Mouse (Mus musculus): Measurements from ENCODE around the gene Grid1. TPM values are rescaled to one million over a fixed set of nuclear protein-coding genes. Genes with fewer than 3 reads are reported as not detected.

Grid1 gene
- polyA plus RNA-seq, 1 experiment from 2014 or later: 0.81 TPM

DNA sequence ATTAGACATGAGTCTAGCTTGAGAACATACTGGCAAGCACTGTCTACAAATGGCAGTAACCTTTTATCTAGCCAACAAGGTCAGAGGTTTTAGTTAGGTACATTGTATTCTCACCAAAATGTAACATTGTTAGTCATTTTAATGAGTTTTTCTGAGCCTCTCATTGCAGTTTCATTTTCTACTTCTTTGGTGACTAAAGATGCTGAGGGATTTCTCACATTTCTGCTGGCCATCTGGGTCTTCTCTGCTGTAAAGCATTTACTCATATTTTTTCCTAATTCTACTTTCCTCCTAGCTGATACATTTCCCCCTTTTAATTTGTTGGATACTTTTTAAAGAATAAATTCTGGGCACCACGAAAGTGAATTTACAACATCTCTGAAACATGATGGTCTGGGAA is 365.5 kb downstream of the Grid1 start:
- Histone ChIP-seq H3K4me2 (no peak overlapping the region), H3K36me3 (no peaks in the 10 kb centered on the region), H3K9me3 (no peaks in the 10 kb centered on the region), H3K4me1 (no peaks in the 10 kb centered on the region), H3K4me3 (no peak overlapping the region), H3K27me3 (no peaks in the 10 kb centered on the region), H3K27ac (no peak overlapping the region), H3K9ac (no peak overlapping the region)
- no peak for ATAC-seq (ENCODE audit: insufficient number of reproducible peaks, insufficient read depth, low FRiP score, low TSS enrichment, low read depth)
- WGBS: 84% methylated on average over 1 of the region's 1 CpGs

DNA sequence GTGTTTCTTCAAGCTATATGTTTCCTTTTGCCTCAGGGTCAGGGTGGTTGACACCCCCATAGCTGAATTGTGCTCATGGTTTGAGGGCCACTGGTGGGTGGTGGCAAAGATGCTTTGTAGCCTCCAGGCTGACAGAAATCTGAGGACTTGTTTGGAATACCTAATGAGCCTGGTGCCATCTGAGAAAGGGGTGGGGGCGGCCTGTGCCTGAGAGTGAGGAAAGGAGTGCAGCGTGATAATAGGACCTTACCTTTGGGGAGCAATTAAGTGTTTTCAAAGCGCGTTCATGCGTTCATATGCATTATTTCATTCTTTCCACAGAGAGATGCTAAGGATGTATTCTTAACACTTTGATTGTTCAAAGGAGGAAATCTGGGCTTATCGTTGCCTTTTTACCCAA is 372.3 kb downstream of the Grid1 start:
- no peaks in the 10 kb centered on the region for H3K36me3 ChIP-seq
- H3K4me2 ChIP-seq: no peak overlapping the region
- no peak overlapping the region for H3K4me3 ChIP-seq
- no peak for ATAC-seq (ENCODE audit: insufficient number of reproducible peaks, insufficient read depth, low FRiP score, low TSS enrichment, low read depth)
- no peaks in the 10 kb centered on the region for H3K9me3 ChIP-seq
- no peaks in the 10 kb centered on the region for H3K4me1 ChIP-seq
- no peak overlapping the region for H3K27ac ChIP-seq
- no peaks in the 10 kb centered on the region for H3K27me3 ChIP-seq
- no peak overlapping the region for H3K9ac ChIP-seq
- WGBS: 86% methylated on average over 6 of the region's 6 CpGs

DNA sequence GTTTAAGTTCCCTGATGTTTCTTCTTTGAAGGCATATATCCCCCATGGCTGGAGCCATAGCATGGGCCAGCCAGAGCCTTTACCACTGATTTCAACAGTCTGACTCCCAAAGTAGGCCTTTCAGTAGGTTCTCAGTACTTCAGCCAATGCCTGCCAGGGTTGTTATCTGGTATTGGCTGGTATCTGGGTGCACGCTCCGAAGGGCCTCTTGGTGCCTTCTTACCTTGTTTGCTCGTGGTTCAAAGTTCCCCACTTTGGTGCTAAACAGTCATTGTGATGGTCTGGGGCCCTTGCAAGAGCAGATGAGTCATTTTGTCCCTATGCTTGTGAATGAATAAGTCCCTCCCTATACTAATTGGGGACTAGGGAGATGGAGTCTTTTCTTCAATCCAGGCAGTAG is 377.5 kb downstream of the Grid1 start:
- WGBS: 86% methylated on average over 3 of the region's 3 CpGs
- no peaks in the 10 kb centered on the region for H3K4me1 ChIP-seq
- no peak overlapping the region for H3K9ac ChIP-seq
- no peak overlapping the region for H3K27ac ChIP-seq
- H3K36me3 ChIP-seq: no peaks in the 10 kb centered on the region
- no peaks in the 10 kb centered on the region for H3K27me3 ChIP-seq
- no peak overlapping the region for H3K4me3 ChIP-seq
- ATAC-seq (ENCODE audit: insufficient number of reproducible peaks, insufficient read depth, low FRiP score, low TSS enrichment, low read depth): no peak
- H3K9me3 ChIP-seq: no peaks in the 10 kb centered on the region
- no peak overlapping the region for H3K4me2 ChIP-seq

DNA sequence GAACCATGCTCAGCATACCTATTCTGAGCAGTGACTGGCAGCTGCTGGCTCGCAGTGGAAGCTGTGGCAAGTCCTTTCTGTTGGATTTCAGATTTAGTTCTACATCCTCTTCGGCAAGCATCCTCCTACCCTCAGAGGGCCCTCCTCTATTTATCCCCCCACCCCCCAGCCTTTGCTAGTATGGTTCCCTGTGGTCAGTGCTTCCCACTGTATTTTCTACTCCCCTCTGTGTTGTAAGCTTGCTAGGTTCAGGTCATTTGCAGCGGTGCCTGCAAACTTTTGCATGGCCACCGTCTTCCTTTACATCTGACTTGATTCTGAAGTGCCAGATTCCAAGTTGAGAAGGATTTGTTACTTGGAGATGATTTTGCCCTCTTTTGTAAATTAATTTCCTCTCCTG is 378.5 kb downstream of the Grid1 start:
- Histone ChIP-seq H3K36me3 (no peaks in the 10 kb centered on the region), H3K9ac (no peak overlapping the region), H3K27me3 (no peaks in the 10 kb centered on the region), H3K4me1 (no peaks in the 10 kb centered on the region), H3K4me3 (no peak overlapping the region), H3K4me2 (no peak overlapping the region), H3K9me3 (no peaks in the 10 kb centered on the region), H3K27ac (no peak overlapping the region)
- no peak for ATAC-seq (ENCODE audit: insufficient number of reproducible peaks, insufficient read depth, low FRiP score, low TSS enrichment, low read depth)
- WGBS: 77% methylated on average over 4 of the region's 4 CpGs

DNA sequence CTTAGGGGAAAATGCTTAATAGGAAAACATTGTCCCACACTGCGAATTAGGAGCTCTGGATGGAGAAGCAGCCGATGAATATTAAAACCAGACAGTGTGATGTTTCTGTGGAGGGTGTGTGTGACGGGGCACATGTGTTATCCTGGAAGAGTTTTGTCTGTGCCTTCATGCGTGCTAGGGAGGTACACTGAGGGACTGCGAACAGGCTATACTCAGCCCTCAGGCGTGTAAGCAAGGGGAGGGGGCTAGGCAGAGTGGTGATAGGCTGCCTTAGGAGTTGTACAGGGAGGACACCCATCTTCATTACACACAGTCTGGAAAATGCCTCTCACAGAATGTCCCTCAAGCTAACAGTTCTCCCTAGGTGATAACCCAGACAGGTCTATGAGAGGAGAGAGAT is 379.0 kb downstream of the Grid1 start:
- ATAC-seq (ENCODE audit: insufficient number of reproducible peaks, insufficient read depth, low FRiP score, low TSS enrichment, low read depth): no peak
- WGBS: 57% methylated on average over 6 of the region's 6 CpGs
- Histone ChIP-seq H3K27me3 (no peaks in the 10 kb centered on the region), H3K4me3 (no peak overlapping the region), H3K9ac (no peak overlapping the region), H3K4me1 (no peaks in the 10 kb centered on the region), H3K36me3 (no peaks in the 10 kb centered on the region), H3K9me3 (no peaks in the 10 kb centered on the region), H3K27ac (no peak overlapping the region), H3K4me2 (no peak overlapping the region)

DNA sequence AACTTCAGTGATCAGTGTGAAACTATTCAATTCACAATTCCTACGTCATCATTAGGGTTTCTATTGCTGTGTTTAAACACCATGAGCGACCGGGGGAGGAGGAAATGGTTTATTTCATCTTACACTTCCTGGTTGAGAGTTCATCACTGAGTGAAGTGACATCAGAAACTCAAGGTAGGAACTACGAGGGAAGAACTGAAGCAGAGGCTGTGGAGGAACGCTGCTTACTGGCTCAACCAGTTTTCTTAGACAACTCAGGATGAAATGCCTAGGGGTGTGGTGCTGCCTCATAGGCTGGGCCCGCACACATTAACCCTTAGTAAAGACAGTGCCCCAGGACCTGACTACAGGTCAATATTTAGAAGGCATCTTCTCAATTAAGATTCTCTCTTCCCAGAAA is 389.5 kb downstream of the Grid1 start:
- Histone ChIP-seq H3K9ac (no peak overlapping the region), H3K4me1 (no peaks in the 10 kb centered on the region), H3K4me2 (no peak overlapping the region), H3K36me3 (no peaks in the 10 kb centered on the region), H3K27me3 (no peaks in the 10 kb centered on the region), H3K27ac (no peak overlapping the region), H3K4me3 (no peak overlapping the region), H3K9me3 (no peaks in the 10 kb centered on the region)
- 68% methylated on average over 6 of the region's 6 CpGs for WGBS
- peak; percentile 52; the same call in 1 of the 2 replicates for ATAC-seq (ENCODE audit: insufficient number of reproducible peaks, insufficient read depth, low FRiP score, low TSS enrichment, low read depth)

DNA sequence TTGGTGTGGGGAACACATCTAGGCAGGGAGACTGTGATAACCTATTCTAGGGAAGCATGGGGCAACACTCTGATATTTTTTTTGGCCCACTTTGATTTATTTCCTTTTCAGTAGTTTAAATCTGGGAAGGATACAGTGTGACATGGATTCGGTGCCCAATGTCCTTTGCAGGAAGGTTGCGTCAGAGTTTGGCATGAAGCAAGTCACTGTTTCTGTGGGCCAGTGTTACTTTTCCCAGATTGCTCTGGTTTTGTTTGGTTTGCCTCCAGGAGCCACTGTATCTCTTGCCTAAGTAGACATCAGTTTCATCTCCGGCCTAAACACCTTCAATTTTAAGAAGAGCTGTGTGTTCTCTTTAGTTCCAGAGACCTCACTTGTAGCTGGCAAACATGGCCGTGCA is 399.1 kb downstream of the Grid1 start:
- no peak overlapping the region for H3K27ac ChIP-seq
- H3K9me3 ChIP-seq: no peaks in the 10 kb centered on the region
- no peak overlapping the region for H3K4me2 ChIP-seq
- no peak overlapping the region for H3K9ac ChIP-seq
- 87% methylated on average over 4 of the region's 4 CpGs for WGBS
- H3K27me3 ChIP-seq: no peaks in the 10 kb centered on the region
- H3K4me1 ChIP-seq: no peaks in the 10 kb centered on the region
- ATAC-seq (ENCODE audit: insufficient number of reproducible peaks, insufficient read depth, low FRiP score, low TSS enrichment, low read depth): no peak
- H3K4me3 ChIP-seq: no peak overlapping the region
- H3K36me3 ChIP-seq: no peaks in the 10 kb centered on the region

DNA sequence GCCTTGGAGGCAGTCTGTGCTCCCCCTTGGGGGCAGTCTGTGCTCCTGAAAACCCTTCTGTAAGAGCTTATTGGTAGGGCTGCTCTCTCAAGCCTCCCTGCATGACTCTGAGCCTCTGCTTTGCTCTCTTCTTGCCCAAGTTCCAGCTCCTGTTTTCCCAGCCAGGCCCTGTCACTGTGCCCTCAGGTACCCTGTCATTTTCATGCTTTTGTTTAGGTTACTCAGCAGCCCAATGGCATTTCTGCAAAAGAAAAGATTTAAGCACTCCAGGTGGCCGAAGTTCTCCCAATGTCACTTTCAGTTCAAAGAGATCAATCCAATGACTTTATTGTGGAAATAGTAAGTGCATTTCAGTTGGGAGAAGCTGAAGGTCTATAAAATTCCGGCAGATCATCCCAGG is 402.3 kb downstream of the Grid1 start:
- Histone ChIP-seq H3K27me3 (no peaks in the 10 kb centered on the region), H3K4me3 (no peak overlapping the region), H3K9ac (no peak overlapping the region), H3K9me3 (no peaks in the 10 kb centered on the region), H3K27ac (no peak overlapping the region), H3K4me2 (no peak overlapping the region), H3K4me1 (no peaks in the 10 kb centered on the region), H3K36me3 (no peaks in the 10 kb centered on the region)
- 71% methylated on average over 2 of the region's 2 CpGs for WGBS
- ATAC-seq (ENCODE audit: insufficient number of reproducible peaks, insufficient read depth, low FRiP score, low TSS enrichment, low read depth): no peak

DNA sequence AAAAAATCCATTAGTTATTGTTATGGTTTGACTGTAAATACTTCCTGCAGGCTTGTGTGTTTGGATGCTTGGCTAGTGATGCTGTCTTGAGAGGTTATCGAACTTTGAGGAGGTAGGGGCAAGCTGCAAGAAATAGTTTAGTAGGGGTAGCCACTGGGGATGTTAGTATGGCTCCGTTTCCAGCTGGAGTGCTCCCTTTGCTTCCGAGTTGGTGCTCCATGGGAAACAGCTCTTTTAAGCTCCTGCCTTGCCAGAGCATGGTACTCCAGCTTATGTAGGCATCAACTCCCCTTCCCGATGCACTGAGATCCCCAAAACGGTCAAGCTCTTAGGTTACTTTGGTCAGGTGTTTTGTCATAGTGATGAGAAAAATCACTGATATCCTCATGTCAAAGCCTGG is 407.7 kb downstream of the Grid1 start:
- no peak overlapping the region for H3K4me3 ChIP-seq
- H3K9me3 ChIP-seq: no peaks in the 10 kb centered on the region
- no peaks in the 10 kb centered on the region for H3K4me1 ChIP-seq
- ATAC-seq (ENCODE audit: insufficient number of reproducible peaks, insufficient read depth, low FRiP score, low TSS enrichment, low read depth): no peak
- 88% methylated on average over 5 of the region's 5 CpGs for WGBS
- H3K4me2 ChIP-seq: no peak overlapping the region
- no peaks in the 10 kb centered on the region for H3K36me3 ChIP-seq
- no peak overlapping the region for H3K9ac ChIP-seq
- H3K27ac ChIP-seq: no peak overlapping the region
- no peaks in the 10 kb centered on the region for H3K27me3 ChIP-seq

DNA sequence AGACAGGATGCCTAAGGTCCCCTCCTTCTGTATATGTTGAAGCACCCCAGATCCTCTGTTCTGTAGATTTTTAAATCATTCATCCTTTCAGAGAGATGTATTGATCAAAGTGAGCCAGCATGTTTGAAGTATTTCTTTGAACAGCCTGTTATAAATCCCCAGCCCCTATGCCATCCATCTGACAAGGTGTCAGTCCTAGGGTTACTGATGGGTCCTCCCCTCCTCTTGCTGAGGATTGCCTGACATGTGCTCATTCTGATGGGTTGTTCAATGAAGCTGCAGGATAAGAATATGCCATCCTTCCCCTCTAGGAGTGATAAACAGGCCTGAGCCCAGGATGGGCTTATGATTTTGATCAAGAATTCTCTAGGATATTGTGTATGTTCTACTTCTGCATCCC is 411.5 kb downstream of the Grid1 start:
- no peaks in the 10 kb centered on the region for H3K9me3 ChIP-seq
- H3K27ac ChIP-seq: no peak overlapping the region
- H3K4me2 ChIP-seq: no peak overlapping the region
- H3K36me3 ChIP-seq: no peaks in the 10 kb centered on the region
- H3K27me3 ChIP-seq: no peaks in the 10 kb centered on the region
- no peak for ATAC-seq (ENCODE audit: insufficient number of reproducible peaks, insufficient read depth, low FRiP score, low TSS enrichment, low read depth)
- no peaks in the 10 kb centered on the region for H3K4me1 ChIP-seq
- H3K4me3 ChIP-seq: no peak overlapping the region
- no peak overlapping the region for H3K9ac ChIP-seq

DNA sequence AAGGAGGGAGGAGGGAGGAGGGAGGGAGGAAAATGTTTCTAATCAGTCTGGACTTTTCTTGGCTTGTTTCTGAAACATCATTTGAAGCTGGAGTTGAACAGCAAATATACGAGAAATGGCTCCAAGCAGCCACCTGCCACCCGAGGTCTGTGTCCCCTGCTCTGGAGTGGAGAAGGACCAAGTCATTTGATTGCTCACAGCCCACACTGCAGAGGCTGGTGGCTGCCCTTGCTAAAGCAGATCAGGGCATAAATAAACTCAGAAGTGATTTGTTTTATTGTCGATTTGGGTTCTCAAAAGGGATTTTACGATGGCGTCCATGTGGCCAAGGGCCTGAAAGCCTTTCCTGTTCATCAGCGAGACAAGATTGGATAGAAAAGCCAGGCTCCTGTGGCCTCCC is 423.0 kb downstream of the Grid1 start:
- no peak for ATAC-seq (ENCODE audit: insufficient number of reproducible peaks, insufficient read depth, low FRiP score, low TSS enrichment, low read depth)
- Histone ChIP-seq H3K4me2 (no peak overlapping the region), H3K36me3 (no peaks in the 10 kb centered on the region), H3K9ac (no peak overlapping the region), H3K4me3 (no peak overlapping the region), H3K27me3 (no peaks in the 10 kb centered on the region), H3K27ac (no peak overlapping the region), H3K9me3 (peaks cover 2% of the 10 kb centered on the region; the same call in 1 of the 2 replicates), H3K4me1 (no peaks in the 10 kb centered on the region)
- 80% methylated on average over 6 of the region's 6 CpGs for WGBS

DNA sequence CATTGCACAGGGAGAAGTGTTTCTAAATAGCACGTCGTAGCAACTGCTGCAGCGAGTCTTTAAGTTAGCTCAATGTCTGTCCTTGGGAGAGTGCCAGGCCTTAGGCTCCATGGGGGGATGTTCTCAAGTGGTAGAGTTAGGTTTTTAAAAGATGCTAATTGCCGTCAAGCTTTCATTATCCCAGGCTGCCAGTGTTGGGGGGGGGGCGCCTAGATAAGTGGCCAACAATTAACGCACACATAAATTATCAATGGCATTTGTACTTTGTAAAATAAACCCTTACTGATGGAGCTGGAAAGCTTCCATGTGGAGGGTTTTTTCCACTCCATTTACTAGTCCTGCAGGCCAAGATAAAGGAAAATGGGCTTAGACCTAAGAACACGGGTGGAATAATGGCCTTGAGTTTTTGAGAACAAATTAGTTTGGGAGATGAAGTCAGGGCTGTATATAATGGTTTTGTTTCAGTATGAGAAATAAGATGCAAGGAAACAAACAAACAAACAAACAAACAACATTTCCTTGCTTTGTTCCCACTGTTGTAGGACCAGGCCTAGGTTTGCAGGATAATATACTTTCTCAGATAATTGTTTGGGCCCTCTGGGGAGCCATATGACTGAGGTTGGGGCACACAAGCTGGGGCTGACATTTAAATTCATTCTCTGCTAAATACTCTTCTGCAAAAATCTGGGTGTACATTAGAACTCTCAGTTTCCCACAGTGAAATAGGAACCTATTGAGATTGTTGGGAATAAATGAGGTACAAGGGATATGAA is 425.1 kb downstream of the Grid1 start:
- Histone ChIP-seq H3K27ac (no peak overlapping the region), H3K9ac (no peak overlapping the region), H3K27me3 (no peaks in the 10 kb centered on the region), H3K4me2 (no peak overlapping the region), H3K36me3 (no peaks in the 10 kb centered on the region), H3K4me1 (no peaks in the 10 kb centered on the region), H3K9me3 (peaks cover 2% of the 10 kb centered on the region; the same call in 1 of the 2 replicates), H3K4me3 (no peak overlapping the region)
- no peak for ATAC-seq (ENCODE audit: insufficient number of reproducible peaks, insufficient read depth, low FRiP score, low TSS enrichment, low read depth)
- 84% methylated on average over 7 of the region's 7 CpGs for WGBS

Measured in embryonic facial prominence, embryonic 13.5 days (tissue).